Mouse (Mus musculus) liver (tissue): ENCODE data around the gene St6galnac5.
A peak's percentile ranks its signal among the peaks of the same experiment; 100 is the strongest.

Experiments
- DNase-seq: peaks from one replicate; pipeline ENCODE4 v3.0.0-alpha.2; 2020; ENCODE audit warnings: mixed read lengths

St6galnac5 gene

DNA sequence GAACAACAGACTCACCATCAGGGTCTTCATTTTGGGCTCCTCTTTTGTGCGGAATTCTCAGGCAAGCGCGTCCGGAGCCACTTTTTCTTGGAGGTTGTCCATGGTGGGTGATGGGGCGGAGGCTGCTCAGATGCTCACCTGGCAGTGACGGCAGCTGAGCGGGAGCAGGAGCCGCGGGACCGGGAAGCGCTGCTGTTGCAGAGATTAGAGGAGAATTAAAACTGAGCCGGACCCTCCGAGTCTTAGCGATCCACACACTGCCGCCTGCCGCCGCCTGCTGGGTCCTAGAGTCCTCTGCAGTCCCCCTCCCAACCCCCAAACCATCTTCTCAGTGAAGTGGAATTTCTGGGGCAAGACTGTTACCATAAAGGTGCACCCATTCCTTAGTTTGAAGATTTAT, at the start of gene St6galnac5:
Gene St6galnac5, minus strand, starts transcription at position 259 of the 400 bp plus-strand sequence.
- peak; percentile 18 for DNase-seq

- DNase-seq, result no peak
Observed at GRCm38 (mm10) chr3:153030756-153031155, 48.7 kb upstream of the St6galnac5 start.

- no peak for DNase-seq
Observed at GRCm38 (mm10) chr3:153024016-153024415, 42.0 kb upstream of the St6galnac5 start.

DNA sequence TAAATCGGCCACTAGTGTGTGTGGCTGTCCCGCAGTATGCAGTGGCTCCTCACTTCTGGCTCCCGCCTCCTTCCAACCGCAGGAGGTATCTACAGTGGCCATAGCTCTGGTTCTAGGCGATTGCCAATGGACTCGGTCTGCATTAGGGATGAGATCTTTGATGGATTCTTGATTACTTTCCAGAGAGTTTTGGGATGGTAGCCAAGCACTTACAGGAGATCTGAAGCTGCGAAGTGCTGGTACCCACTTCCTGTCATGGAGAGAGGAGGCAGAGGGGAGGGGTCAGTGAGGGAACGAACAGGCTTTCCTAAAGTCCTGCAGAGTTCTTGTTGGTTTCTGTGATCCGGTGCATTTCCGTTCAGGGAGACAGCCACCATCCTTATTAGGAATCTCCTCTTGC, 36.0 kb upstream of the St6galnac5 start:
- DNase-seq, result no peak

DNA sequence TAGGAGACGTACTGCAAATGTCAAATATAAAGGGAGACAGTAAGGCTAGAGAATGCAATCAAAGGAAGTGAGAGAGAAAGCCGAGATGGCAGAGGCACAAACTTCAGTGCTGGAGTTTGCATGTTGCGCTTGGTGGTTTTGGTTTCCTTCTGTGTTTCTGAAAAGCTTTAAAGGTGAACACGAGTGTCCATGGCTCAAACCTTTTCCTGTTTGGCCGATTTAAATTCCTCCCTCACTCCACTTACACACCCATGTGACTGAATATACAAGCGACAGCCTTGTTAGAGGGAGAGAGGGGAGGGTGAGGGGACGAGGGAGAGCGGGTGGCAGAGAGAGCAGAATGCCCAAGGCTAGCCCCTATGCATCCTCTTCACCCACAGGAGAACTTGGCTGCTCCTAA, 34.3 kb upstream of the St6galnac5 start:
- no peak for DNase-seq

DNA sequence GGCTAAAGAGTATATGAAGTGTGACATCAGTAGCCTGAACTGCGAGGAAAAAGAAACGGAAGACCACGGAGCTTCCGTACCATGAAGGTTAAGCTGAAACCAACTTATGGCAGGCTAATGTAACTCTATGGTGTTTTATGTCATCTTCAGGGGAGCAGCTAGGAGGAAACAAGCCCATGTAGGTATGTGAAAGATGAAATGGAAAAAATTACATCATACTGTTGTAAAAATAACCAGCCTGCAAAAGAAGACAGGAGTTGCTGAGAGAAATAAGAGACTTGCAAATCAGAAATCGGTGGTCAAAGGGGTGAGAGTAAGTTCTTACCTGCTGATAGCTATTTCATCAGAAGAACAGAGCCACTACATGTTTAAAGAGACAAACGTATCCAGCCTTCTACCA, 24.8 kb upstream of the St6galnac5 start:
- no peak for DNase-seq

DNA sequence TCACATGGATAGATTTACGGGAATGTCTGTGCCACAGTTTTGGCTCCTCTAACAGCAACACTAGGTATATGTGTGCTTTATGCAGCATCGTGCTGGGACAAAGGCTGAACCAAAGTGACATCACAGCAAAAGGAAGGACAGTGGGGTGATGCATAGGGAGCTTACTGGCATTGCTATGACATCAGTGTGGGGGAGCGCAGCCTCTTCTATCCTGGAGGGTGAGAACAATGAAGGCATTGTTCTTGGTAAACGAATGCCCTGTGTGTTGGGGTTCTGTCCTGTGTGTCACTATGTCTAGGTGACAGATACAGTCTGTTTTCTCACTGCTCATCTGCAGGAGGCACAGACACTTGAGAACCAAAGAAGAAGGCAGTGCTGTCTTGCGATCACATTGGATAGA, 16.9 kb upstream of the St6galnac5 start:
- no peak for DNase-seq

GRCm38 (mm10) chr3:152998106-152998505, 16.1 kb upstream of the St6galnac5 start:
- DNase-seq, result no peak

DNA sequence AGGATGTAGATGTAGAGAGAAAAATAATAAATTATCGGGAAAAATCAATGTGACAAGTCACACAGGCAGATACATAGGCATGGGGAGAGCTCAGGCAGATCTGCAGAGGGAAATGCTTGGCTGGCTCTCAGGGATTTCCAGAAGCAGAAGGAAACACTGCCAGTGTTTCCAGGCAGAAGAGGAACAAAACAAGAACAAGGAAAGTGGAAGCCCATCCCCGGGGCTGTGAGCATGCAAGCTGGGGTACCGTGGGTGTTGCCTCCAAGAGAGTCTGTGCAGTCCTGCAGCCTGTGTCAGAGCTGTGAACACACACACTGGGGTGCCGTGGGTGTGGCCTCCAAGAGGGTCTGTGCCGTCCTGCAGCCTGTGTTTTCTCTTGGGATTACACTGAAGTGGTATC, 11.6 kb upstream of the St6galnac5 start:
- DNase-seq, result no peak

DNA sequence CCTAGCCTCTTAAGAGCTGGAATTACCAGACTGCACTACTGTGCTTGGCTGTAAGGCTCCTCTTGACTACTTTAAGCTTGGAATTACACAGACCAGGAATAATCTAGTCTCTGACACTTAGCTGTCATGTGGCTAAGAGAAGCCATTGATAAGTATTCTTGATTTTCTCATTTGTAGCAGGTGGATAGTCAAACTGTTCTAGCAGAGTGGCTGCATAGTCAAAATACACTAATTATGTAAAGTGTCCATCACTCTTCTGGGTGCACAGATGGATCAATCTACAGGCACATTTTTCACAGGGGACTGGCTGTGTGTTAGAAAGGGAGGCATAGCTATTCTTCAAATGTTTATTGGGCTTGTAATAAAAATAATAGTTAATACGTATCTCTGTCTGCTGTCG, 8.7 kb upstream of the St6galnac5 start:
- no peak for DNase-seq

- peak; percentile 13 for DNase-seq
Observed at GRCm38 (mm10) chr3:152980978-152981974, 770 bp downstream of the St6galnac5 start.

DNA sequence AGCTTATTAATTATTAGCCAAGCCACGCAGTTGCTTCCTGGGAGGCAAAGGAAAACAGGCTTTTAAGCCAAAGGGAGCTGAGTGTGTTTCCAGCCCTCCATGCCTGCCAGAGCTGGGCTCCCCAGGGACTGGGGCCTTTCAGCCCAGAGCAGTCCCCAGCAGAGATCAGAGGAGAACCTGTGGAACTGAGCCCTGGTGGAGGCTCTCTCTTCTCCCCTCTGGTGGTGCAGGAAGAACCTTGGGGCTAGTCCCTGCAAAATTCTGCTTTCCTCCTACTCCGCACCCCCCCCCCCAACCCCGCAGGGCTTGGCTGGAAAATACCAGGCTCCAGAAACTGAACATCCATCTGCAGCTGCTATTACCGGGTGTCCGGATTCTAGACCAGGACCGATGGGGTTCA, 1.6 kb downstream of the St6galnac5 start:
- no peak for DNase-seq

GRCm38 (mm10) chr3:152979481-152980092, 2.5 kb downstream of the St6galnac5 start:
- peak; percentile 54 for DNase-seq

GRCm38 (mm10) chr3:152971373-152971772, 10.7 kb downstream of the St6galnac5 start:
- no peak for DNase-seq

- no peak for DNase-seq
Observed at GRCm38 (mm10) chr3:152969774-152970347, 12.2 kb downstream of the St6galnac5 start.

- DNase-seq, result no peak
Observed at GRCm38 (mm10) chr3:152961855-152962376, 20.1 kb downstream of the St6galnac5 start.

DNA sequence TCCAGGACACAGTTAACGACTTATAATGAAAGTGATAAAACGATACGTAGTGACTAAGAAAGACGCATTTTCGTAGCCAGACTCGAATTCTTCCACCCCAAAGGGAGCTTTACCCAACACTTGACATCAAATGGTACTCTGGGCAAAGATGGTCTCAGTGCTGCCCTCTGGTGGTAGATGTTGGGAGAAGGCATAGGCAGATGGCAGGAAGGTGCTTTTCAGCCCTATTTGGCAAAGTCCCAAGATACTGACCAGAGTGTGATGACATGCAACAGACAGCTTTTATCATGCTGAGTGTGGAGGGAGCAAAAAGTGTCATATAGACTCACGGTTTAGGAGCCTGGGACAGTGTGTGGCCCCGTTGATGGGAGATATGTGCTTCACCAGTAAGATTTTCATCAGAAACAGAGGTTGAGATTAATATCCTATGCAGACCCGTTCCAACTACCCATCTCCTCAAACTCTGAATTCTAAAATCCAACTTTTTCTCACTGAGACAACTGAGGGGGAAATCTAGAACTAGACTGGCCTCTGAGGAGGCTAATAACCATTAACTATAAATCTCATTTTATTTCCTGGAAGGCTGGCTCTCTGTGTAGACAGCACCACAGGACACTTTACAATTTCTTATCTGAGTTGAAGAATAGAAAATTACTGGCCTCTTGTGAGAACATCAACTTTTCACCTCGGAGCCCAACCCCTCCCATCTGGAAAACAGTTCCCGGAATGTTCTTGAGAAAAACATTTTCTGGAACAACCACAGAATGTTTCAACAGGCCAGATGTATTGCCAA, 23.5 kb downstream of the St6galnac5 start:
- DNase-seq, result peak; percentile 62

DNA sequence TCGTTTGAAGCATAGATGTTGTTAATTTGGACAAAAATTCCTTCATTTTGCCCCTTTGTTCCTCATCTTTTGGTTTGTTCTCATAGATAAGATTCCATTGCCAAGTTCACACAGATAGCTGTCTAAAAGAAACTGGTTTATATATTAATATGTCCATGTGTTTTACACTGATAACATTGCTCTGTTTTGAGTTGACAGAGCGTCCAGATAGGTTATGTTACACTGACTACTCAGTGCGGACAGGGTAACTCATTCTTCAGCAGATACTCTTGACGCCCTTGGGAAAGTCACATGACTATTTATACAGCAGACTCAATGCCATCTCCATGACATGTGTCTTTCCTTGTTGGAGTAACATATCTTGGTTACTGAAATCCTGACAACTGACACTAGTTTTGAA, 25.3 kb downstream of the St6galnac5 start:
- no peak for DNase-seq

DNA sequence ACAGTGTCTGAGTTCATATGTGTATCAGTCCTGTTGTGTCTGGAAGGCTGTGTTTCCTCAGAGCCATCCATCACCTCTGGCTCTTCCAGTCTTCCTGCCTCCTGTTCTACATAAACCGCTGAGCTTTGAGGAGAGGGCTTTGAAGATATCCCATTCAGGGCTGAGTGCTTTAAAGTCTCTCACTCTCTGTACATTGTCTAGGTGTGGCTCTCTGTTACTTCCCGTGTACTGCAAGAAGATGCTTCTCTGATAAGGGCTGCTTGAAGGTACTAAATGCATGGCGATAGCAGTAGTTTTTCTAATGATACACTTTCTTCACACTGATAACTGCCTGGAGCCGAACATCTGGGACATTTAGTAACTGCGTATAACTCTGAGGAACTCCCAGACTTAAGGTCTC, 26.0 kb downstream of the St6galnac5 start:
- DNase-seq, result no peak

DNA sequence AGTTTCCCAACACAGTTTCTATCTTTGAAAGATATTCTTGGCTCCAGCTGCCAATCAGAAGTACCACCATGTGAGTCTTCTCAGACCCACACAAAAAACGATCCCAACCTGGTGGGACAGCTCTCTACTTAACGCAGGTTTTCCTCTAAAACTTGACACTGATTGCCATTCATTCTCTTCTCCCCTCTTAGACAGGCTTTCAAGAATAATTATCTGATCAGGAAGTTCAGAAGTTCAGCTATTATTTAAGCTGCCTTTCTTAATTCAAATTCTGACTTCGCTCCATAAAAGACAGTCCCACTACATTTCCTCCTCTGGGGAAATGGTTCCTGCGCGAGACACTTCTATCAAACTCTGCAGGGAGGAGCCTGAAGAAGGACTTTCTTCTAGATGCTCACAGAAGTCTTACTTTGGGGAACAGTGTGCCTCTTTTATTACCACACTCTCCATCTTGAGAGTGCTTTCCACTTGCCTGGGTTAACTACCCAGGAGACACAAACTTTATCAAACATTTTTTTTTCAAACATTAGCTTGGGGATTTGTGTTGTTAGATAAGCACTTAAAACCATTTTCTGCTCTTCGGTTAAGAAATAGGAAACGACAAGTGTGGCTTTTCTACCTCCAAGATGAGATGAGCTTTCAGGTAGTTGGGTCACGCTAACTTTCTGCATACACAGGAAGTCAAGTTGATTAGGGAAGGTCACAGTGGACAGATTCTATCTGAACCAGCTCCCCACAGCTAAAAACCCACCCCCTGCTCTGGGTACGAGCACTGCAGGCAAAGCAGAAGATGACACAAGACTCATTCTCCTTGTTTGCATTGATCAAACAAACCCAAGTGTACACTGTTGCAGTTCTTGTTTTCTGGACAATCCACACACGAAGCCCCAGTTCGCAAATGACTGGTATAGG, 30.2 kb downstream of the St6galnac5 start:
- no peak for DNase-seq

GRCm38 (mm10) chr3:152950914-152951313, 31.1 kb downstream of the St6galnac5 start:
- DNase-seq, result no peak
